Mouse (Mus musculus): Measurements from ENCODE around the gene Pelp1.

Gene Pelp1

GRCm38 (mm10) chr11:70409594-70410296, at the start of gene Pelp1:
TSS of gene Pelp1 (minus strand) at chr11:70410031.
- CTCF ChIA-PET = interaction anchor here (0.7 kb wide), 1 partner anchor 40 kb away, joined by 3 read pairs; no protein-coding TSS in a partner anchor

DNA sequence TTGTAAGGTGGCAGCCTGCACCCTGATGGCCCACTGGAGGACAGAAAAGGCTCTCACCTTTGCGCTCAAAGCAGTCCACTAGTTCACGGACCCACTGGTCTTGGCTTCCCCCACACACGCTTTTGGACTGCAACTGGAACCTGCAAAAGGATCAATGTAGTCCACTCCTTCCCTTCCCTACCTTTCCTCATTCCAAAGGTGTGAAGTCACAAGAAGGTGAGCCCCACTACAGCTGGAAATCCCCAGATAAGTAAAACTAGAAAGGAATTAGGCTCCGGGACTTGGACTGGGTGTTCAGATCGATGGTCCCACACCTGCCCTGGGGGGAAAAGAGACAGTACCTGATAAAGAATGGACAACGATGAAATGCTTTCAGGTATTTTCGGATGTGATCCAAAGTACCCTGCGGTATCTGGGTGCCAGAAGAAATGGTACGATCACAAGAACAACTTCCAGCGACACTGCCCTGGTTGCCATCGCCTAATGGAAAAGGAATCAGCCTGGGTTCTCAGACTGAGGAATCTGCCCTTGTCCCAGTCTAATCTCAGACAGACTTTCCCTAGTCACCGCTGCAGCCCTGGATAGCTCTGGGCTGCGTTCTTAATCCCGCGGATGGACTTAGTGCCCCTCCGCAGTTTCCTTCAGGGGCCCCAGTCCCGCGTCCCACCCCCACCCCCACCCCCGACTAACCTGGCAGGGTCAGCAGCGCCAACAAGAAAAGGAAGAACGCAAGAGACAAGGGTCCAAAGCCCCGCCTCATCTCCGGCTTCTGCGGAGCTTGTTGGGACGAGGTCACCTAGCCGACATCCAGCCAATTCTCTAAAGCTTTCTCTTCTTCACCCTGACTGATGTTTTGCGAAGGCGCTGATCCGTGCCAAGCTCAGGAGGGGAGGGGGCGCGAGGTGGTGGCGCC, 49.1 kb upstream of the Pelp1 start, which contains the start of gene Zmynd15:
Gene Zmynd15, plus strand, starts transcription at position 746 of the 913 bp plus-strand sequence.
- CTCF ChIA-PET = no interaction called here

GRCm38 (mm10) chr11:70453261-70454044, 43.6 kb upstream of the Pelp1 start:
- CTCF ChIA-PET = no interaction called here

DNA sequence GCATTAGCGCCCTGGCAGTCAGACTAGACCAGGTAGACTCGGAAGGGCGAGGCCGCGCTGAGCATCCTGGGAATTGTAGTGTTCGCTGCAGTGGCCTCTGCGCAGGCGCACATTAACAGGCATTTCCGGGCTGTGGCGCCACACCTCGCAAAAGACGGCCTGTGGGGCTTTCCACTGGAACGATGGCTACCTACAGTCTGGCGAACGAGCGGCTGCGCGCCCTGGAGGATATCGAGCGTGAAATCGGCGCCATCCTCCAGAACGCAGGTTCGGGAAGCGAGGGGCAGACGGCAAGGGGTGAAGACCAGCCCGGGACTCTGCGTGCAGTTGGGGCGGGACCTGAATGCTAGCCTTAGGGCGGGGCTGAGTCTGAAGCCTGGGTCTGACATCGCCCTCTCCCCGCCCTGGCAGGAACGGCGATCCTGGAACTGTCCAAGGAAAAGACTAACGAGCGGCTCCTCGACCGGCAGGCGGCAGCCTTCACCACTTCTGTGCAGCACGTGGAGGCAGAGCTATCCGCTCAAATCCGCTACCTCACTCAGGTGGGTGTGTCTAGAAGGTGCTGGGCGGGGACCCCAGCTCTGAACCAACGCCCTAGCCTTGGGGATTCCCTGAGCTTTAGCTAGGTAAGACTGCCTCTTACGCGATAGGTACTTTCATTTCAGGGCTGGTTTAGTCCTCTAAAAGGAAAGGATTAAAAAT, 42.1 kb upstream of the Pelp1 start, which contains the start of gene Med11:
Gene Med11, plus strand, starts transcription at position 123 of the 702 bp plus-strand sequence.
- CTCF ChIA-PET = interaction anchor here (0.6 to 0.8 kb wide), 2 partner anchors 17 to 146 kb away, joined by 3 to 5 read pairs; no protein-coding TSS in a partner anchor

- CTCF ChIA-PET = no interaction called here
Measured at GRCm38 (mm10) chr11:70450926-70451325, 41.1 kb upstream of the Pelp1 start.

GRCm38 (mm10) chr11:70447373-70447772, 37.5 kb upstream of the Pelp1 start:
- CTCF ChIA-PET = interaction anchor here (0.7 kb wide), 1 partner anchor 534 kb away, joined by 7 read pairs; no protein-coding TSS in a partner anchor

GRCm38 (mm10) chr11:70446756-70447155, 36.9 kb upstream of the Pelp1 start:
- CTCF ChIA-PET = no interaction called here

DNA sequence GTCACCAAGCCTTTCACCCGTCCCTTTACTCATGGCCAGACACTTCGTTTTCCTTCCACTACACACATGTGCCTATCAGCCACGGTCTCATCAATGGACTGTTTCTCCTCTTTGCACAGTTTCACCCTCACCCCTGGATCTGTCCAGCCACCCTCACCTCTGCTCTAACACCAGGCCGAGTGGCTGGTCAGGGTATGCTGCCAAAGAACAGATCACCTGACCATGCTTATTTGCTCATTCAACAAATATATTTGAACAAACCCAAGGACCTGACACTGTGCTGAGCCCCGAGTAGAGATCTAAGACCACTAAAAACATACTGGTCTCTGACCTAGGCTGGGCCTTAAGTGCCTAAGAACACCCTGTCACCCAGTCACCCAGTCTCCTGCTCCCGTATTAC, 34.8 kb upstream of the Pelp1 start:
- CTCF ChIA-PET = no interaction called here

GRCm38 (mm10) chr11:70443964-70444363, 34.1 kb upstream of the Pelp1 start:
- CTCF ChIA-PET = interaction anchor here (0.6 kb wide), 1 partner anchor 236 kb away, joined by 5 read pairs; no protein-coding TSS in a partner anchor

- CTCF ChIA-PET = no interaction called here
Measured at GRCm38 (mm10) chr11:70441882-70442281, 32.1 kb upstream of the Pelp1 start.

DNA sequence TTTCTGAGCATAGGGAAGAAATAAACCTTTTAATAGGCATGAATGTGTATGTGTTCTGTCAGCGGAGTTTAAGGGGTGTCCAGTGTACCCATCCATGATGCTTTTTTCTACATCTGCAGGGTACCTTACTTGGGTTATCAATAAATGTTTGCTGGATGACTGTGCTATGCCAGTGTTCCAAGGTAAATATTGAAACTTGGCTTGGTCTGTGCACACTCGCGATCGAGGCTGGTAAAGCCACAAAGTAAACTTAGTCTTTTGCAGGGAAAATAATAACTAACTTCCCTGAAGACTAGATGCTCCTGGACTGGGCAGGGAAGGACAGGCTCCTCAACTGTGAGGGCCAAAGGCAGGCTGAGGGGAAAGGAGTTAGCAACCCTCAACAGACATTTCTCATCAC, 30.8 kb upstream of the Pelp1 start:
- CTCF ChIA-PET = no interaction called here

DNA sequence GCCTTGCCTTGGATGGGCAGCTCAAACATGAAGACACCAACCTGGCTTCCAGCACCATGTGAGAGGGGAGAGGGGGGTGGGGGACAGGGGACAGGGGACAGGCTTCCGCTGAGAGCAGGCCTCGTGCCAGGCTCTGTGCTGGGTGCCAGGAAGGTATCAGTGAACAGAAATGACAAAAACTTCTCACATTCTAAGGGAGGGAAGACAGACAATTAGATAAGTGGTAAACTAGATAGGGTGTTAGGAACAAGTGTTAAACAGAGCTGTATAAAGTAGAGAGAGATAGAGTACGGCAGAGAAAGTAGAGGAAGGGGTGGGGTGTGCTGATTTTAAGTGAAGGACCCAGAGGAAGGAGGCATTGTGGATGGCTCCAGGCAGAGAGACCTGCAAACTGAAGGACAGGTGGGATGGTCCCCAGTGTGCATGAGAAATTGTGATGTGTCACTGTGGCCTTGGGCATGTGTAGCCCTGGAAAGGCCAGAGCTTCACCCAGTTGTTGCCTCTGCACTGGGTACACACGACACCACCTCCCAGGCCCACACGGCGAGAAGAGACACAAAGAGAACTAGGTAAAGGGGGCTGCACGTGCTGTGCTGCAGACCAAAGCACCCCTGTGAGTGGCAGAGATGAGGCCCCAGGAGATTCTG, 29.0 kb upstream of the Pelp1 start:
- CTCF ChIA-PET = no interaction called here

DNA sequence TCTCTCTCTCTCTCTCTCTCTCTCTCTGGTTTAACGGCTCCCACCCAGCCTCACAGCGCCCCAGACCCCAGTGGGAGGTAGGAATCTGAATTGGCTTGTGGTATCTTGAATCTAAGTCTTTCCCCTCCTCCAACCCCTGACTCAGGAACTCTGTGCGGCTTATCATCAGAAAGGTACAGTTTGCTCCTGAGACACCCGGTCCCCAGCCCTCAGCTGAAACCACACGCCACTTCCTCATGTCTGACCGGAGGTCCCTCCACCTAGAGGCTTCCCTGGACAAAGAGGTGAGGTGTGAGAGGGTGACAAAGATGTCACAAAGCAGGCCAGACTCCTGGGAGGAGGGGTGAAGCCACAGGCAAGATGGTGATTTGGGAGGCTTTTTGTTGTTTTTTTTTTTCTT, 27.6 kb upstream of the Pelp1 start:
- CTCF ChIA-PET = interaction anchor here (0.5 kb wide), 1 partner anchor 902 kb away, joined by 3 read pairs; no protein-coding TSS in a partner anchor

DNA sequence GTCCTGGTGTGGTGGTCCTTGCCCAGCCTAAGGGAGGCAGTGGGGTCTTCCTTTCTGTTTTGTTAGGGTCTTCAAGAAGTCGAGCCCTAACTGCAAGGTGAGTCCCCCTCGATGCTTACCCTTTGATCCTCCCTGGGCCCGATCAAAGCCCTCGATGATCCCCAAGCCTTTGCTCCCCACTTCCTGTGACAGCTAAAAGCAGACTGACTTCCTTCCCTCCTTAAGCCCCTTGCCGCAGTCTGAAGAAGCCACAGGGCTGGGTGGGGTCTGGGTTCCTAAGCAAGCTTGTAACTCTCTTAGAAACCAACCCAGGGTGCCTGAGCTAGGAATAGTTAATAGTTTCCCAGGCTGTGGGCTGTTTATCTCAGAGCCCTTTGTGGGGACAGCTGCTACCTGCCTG, 25.6 kb upstream of the Pelp1 start:
- CTCF ChIA-PET = no interaction called here

- CTCF ChIA-PET = interaction anchor here (0.7 kb wide), 1 partner anchor 94 kb away, joined by 3 read pairs; no protein-coding TSS in a partner anchor
Measured at GRCm38 (mm10) chr11:70433951-70434350, 24.1 kb upstream of the Pelp1 start.

DNA sequence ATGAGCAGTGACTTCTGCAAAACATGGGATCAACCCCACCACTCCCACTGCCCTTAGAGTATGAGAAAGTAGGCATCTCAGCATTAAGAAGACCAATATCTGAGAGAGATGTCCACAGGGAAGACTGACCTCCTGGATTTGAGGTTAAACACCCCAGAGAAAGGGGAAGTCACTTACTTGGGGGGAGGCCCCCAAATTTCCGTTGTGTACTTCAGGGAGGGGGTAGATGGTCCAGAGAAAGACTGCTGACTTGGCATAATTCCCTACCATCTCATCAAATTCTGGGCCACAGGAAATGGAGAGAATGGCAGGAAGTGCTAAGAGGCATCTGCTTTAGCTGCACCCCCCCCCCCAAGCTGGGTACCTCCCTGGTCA, 23.7 kb upstream of the Pelp1 start:
- CTCF ChIA-PET = interaction anchor here (0.7 kb wide), 1 partner anchor 95 kb away, joined by 3 read pairs; no protein-coding TSS in a partner anchor

- CTCF ChIA-PET = interaction anchor here (0.5 to 1.1 kb wide), 3 partner anchors 75 to 96 kb away, joined by 3 read pairs; no protein-coding TSS in a partner anchor
Measured at GRCm38 (mm10) chr11:70432895-70433568, 23.2 kb upstream of the Pelp1 start.

- CTCF ChIA-PET = interaction anchor here (0.5 to 1.1 kb wide), 5 partner anchors 74 to 319 kb away, joined by 3 to 7 read pairs (median 3); no protein-coding TSS in a partner anchor
Measured at GRCm38 (mm10) chr11:70432048-70432894, 22.4 kb upstream of the Pelp1 start, which contains the start of gene Arrb2. TSS of gene Arrb2 (plus strand) at chr11:70432635.
